Mouse (Mus musculus) small intestine, adult 2 months (tissue): Measurements from ENCODE around the gene Gm12216.

Experiments
- CTCF ChIP-seq: fragments of 200-500 bp; IDR thresholded peaks from 2 replicates; pipeline ENCODE4 v1.5.1; 2012; ENCODE audit warnings: low read depth, mild to moderate bottlenecking, control low read depth, inconsistent platforms, low read length, moderate library complexity, mixed read lengths; ENCODE audit not compliant: insufficient replicate concordance, insufficient read length; ENCODE audit errors: extremely low read depth
- POLR2A ChIP-seq: fragments of 200-500 bp; IDR thresholded peaks from 2 replicates; pipeline ENCODE4 v1.6.1; 2012; ENCODE audit warnings: low read depth, mild to moderate bottlenecking, control low read depth, inconsistent platforms, low read length, moderate library complexity

- no peak for TF ChIP-seq CTCF
- TF ChIP-seq POLR2A: no peak
Measured at GRCm38 (mm10) chr11:53900991-53901390, 41.9 kb upstream of the Gm12216 start.
